Mouse (Mus musculus) myocyte (in vitro differentiated cells): ENCODE measurements around the gene Rbm34.

Experiments used
- CEBPB ChIP-seq: IDR thresholded peaks from 2 replicates; pipeline ENCODE4 v1.6.1; 2011; ENCODE audit warnings: mild to moderate bottlenecking, moderate library complexity; ENCODE audit not compliant: poor library complexity, insufficient read depth, severe bottlenecking
- MAX ChIP-seq: IDR thresholded peaks from one replicate; pipeline ENCODE4 v1.6.1; 2011; ENCODE audit warnings: low read depth, mild to moderate bottlenecking, control low read depth
- MYOD1 ChIP-seq, 3 experiments: IDR thresholded peaks; one replicate each; pipeline ENCODE4 v1.6.1; 2011; ENCODE audit warnings: control low read depth in 2 of 3, low read depth in 2 of 3, mild to moderate bottlenecking in 2 of 3, moderate library complexity in 1 of 3; ENCODE audit not compliant: insufficient read length in 2 of 3, control insufficient read depth in 1 of 3
- POLR2A ChIP-seq: IDR thresholded peaks from one replicate; pipeline ENCODE4 v1.6.1; 2011; ENCODE audit warnings: low read depth, mild to moderate bottlenecking, control low read depth, moderate library complexity; ENCODE audit not compliant: insufficient read length
- REST ChIP-seq: IDR thresholded peaks from one replicate; pipeline ENCODE4 v1.6.1; 2011; ENCODE audit warnings: mild to moderate bottlenecking, control low read depth, moderate library complexity; ENCODE audit not compliant: insufficient read depth, insufficient read length
- TCF12 ChIP-seq: IDR thresholded peaks from one replicate; pipeline ENCODE4 v1.6.1; 2011; ENCODE audit warnings: mild to moderate bottlenecking, control low read depth; ENCODE audit not compliant: poor library complexity, insufficient read depth, severe bottlenecking
- TCF3 ChIP-seq: IDR thresholded peaks from one replicate; pipeline ENCODE4 v1.6.1; 2011; ENCODE audit warnings: low read depth, control low read depth; ENCODE audit not compliant: insufficient read length
- USF1 ChIP-seq: IDR thresholded peaks from one replicate; pipeline ENCODE4 v1.6.1; 2011; ENCODE audit warnings: low read depth, mild to moderate bottlenecking, control low read depth, moderate library complexity

DNA sequence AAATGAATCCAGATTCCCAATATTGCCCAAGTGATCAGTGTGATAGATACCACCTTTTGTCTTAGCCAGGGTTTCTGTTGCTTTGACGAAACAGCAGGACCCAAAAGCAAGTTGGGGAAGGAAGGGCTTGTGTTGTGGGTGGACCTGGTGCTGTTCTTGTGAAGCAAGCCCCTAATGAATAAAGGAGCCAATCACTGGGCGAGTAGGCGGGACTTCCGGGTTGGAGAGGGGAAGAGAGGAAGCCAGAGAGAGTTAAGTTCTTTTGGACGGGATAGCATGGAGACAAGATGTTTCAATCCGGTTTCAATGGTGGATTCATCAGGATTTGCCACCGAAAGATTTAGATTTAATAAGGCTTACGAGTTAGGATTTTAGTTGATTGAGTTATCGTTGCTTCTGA, 40.8 kb upstream of the Rbm34 start:
- TF ChIP-seq USF1 (no peak), MAX (no peak), MYOD1 (IDR thresholded peaks at IDR 0.05; ENCODE audit: control insufficient read depth in 1 of 3, insufficient read length in 2 of 3, low read depth in 2 of 3) (no peak), POLR2A (no peak), TCF12 (no peak), REST (no peak), CEBPB (no peak), TCF3 (no peak)
